Mouse (Mus musculus): ENCODE results near the gene Gm37240.

GRCm38 (mm10) chr3:84709100-84709499 lies 1178.2 kb downstream of the Gm37240 start:
- no peak for TF ChIP-seq CTCF (IDR thresholded peaks at IDR 0.05; ENCODE audit: borderline replicate concordance, insufficient read depth, low read length)
- TF ChIP-seq POLR2A (IDR thresholded peaks at IDR 0.05; ENCODE audit: low read depth, low read length), result no peak
